Mouse (Mus musculus) CH12F3 (cell line): Measurements from ENCODE around the gene Atp6v0a2.
"Not testable (repeated sequence)": the region's sequence is repeated elsewhere in the genome, so short reads cannot be mapped to it uniquely, and the experiment has no call there.

Source experiments
- in situ Hi-C: fragments of 300-500 bp; cut with MboI; formaldehyde crosslinking; loops from 2 replicates; pipeline ENCODE4 v1.14.3; 2020; ENCODE audit warnings: low sequenced_read_pairs

Atp6v0a2 gene

GRCm38 (mm10) chr5:124628448-124629363 is at the start of gene Atp6v0a2:
Gene Atp6v0a2, plus strand, starts transcription at chr5:124628576.
- in situ Hi-C loops, result no loop called here

- in situ Hi-C loops, result no loop called here
Measured at GRCm38 (mm10) chr5:124578633-124579317, 49.6 kb upstream of the Atp6v0a2 start, which contains the start of the genes Eif2b1 and Gtf2h3. Gene Eif2b1, minus strand, starts transcription at chr5:124579131. Gene Gtf2h3, plus strand, starts transcription at chr5:124579140.

GRCm38 (mm10) chr5:124582515-124582914 is 45.9 kb upstream of the Atp6v0a2 start:
- in situ Hi-C loops, result no loop called here

DNA sequence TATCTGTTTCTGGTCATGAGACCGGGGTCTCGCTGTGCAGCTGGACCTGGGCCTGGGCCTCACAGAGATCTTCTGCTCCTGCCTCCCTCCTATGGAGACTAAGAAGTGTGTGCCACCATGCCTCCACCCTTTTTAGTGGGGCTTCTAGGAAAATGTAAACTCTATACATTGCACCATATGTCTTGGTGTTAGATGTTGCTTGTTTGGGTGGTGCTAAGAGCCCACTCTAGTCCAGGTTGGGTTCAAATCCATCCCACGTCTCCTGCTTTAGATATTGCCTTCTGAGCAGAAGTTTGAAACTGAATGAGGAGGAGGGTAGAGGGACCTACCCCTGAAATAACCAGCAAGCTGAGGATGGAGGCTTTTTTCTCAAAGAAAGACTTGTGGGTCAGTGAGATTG is 35.6 kb upstream of the Atp6v0a2 start:
- in situ Hi-C loops, result loop anchor here (10.0 kb wide), 1 partner anchor 282 kb away; no protein-coding TSS in a partner anchor

DNA sequence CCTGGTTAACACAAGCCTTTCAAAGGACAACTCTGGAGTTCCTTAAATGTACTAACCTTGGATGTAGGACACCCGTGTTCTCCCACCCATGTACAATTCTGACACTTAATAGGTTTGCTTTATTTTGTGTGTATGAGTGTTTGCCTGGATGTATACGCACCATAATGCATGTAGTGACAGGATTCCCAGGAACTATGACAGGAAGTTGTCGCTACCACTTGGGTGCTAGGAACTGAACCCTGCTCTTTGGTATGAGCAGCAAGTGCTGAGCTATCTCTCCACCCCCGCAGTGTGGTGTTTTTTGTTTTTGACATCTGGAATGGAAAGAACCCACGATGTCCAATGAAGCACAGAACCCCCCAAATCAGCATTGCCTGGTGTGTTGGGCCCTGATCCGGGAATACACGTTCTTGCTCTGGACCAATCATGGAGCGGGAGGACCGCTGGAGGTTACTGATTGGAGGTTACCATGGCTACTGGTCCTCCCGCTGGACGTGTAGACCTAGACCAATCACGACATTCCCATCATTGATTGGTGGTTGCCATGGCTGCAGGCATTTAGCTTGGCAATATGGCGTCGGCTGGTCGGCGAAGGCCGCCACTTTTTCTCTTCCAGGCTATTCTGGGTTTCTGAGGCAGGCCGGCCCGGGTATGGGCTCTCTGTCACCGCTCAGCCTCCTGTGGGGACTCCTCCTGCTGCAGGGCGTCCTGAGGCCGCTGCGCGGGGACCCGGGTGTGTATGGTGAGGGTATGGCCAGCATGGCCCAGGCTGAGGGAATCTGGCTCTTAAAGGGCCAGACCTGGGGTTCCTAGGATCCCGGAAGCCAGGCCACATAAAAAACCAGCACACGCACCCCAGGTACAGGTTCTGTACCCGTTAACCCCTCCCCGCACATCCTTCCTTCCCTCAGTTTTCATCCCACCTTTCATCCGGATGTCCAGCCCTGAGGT is 29.9 kb upstream of the Atp6v0a2 start:
- in situ Hi-C loops, result loop anchor here (10.0 kb wide), 1 partner anchor 276 kb away; no protein-coding TSS in a partner anchor

DNA sequence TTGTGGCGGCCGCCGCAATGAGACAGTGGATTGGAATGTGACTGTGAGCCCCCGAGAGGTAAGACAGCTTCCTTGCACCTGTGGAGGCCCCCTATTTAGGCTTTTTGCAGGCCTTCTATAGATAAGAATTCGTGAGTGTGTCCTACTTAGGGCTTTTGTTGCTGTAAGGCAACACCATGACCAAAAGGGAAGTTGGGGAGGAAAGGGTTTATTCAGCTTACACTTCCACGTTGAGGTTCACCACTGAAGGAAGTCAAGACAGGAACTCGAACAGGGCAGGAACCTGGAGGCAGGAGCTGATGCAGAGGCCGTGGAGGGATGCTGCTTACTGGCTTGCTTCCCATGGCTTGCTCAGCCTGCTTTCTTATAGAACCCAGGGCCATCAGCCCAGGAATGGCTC is 28.6 kb upstream of the Atp6v0a2 start:
- in situ Hi-C loops, result loop anchor here (10.0 kb wide), 1 partner anchor 275 kb away; no protein-coding TSS in a partner anchor

- in situ Hi-C loops, result no loop called here
Measured at GRCm38 (mm10) chr5:124602349-124602748, 26.0 kb upstream of the Atp6v0a2 start.

GRCm38 (mm10) chr5:124604296-124604695 is 24.1 kb upstream of the Atp6v0a2 start:
- in situ Hi-C loops, result no loop called here

DNA sequence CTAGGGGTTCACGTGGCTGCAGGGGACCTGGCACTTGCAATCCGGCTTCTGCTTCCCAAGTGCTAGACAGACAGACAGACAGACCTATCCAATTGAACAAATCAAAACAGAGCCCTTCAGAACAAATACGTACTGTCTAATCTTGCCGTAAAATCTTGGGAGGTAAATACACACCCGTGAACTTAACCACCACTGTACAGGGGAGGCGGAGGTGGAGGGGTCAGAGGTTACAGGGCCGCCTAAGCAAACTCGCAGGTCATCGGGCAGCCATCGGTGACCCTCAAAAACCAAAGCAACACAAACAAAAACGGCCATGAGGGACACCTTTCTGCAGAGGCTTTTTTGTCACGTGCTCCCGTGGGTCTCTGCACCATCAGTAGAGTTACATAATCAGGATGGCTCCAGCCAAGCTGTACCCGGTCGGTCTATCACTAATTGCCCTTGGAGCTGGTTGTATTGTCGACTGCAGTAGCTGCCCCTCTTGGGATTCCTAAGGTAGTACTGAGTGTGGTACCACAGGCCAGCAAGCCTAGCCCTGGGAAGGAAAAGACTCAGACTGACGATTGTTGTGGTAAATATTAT is 23.2 kb upstream of the Atp6v0a2 start:
- in situ Hi-C loops, result no loop called here

DNA sequence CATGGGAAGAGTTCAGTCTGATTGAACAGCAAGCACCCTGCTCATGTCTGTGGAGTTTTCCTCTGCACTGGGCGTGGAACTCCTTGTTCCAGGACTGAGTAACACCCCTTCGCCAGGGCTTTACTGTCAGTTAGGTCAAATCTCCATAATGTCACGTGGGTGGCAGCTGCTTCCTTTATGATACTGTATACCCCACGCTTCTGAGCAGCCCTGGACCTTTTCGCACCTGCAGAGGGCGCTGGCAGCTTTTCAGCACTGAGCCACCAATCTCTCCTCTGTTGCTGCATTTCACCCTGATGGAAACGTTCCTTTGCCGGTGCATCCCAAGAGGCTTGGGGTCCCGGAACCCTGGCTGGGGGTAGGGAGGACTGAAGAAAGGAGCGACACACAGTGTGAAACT is 17.4 kb upstream of the Atp6v0a2 start:
- in situ Hi-C loops, result no loop called here

- in situ Hi-C loops, result no loop called here
Measured at GRCm38 (mm10) chr5:124614709-124615108, 13.7 kb upstream of the Atp6v0a2 start.

- in situ Hi-C loops, result no loop called here
Measured at GRCm38 (mm10) chr5:124618711-124619110, 9.7 kb upstream of the Atp6v0a2 start.

DNA sequence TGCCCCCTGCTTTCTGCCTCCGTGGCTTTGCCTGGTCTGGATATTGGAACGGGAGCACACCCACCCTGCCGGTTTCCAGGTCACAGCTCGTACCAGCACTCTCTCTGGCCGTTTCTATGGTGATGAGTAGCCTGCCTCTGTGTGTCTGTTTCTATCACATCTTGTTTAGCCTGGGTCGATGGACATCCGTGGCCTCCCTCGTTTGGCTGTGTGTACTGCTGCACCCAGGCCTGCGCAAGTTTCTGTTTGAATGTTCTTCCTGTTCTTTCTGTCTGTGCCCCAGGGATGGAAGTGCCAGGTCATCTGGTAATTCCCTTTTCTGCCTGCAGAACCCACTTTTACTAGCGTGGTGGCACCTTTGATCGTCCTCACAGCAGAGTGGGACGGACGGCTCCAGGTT is 7.0 kb upstream of the Atp6v0a2 start:
- in situ Hi-C loops, result no loop called here

GRCm38 (mm10) chr5:124622890-124623289 is 5.5 kb upstream of the Atp6v0a2 start:
- in situ Hi-C loops, result no loop called here

DNA sequence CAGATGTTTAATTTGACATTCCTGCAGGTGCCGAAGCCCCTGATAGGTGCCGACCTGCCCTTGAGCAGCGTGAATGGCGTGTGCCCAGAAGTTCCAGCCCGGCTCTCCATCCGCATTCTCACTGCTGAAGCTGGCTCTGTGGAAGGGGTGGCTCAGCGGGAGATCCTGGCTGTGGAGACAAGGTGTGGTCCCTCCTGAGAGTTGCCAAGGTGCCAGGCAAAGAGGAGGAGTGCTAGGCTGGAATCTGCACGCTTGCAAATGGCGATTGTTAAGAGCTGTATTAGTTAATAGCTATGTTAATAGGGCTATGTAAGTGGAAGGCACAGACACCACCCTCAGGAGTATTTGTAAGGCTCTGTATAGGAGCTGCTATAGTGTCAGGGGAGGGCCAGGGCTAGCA is 4.1 kb upstream of the Atp6v0a2 start:
- in situ Hi-C loops, result no loop called here

GRCm38 (mm10) chr5:124629641-124630040 is 1.3 kb downstream of the Atp6v0a2 start:
- in situ Hi-C loops, result no loop called here

DNA sequence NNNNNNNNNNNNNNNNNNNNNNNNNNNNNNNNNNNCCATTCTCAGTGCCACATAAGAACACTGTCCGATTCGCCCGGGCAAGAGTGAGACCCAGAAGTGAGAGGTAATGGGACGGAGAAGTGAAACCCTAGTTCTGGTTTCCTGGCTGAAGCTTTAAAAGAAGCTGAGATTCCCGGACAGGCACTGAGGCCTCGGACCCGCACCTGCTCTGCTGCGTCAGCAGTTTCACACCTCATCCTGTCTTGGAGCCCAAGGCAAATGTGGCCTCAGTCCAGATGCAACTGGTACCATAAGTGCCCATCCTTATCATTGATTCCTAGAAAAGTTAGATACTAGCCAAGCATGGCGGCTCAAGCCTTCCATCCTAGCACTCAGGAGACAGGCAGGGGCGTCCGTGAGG is 3.3 kb downstream of the Atp6v0a2 start:
- in situ Hi-C loops, result no loop called here

- in situ Hi-C loops, result no loop called here
Measured at GRCm38 (mm10) chr5:124632461-124632860, 4.1 kb downstream of the Atp6v0a2 start.

- in situ Hi-C loops, result no loop called here
Measured at GRCm38 (mm10) chr5:124633425-124633824, 5.0 kb downstream of the Atp6v0a2 start.

GRCm38 (mm10) chr5:124635068-124635467 is 6.7 kb downstream of the Atp6v0a2 start:
- in situ Hi-C loops, result not testable (repeated sequence)
